9 mouse cellular contexts compared by ENCODE assay signal in the genomic region with DNA sequence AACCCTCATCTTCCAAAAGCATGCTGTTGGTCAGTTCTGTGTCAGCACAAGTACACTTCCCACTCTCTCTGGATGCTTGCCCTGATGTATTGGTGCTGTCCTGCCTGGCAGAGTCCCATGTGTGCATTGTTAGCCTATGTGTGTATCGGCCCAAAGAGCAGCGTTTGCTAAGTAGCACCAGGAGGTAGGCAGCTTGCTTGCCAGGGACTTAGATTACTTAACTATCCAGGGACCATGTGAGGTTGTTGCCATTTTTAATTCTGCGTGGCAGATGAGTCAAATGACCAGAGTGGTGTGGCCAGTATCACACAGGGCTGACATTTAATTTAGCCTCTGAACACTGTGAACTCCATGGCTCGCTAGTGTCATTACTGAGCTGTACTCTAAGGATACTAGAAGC.
"Had no signal": no experiment of that assay in that cellular context is flagged by ENCODE, and none has a peak within 500 bp of the region (broad histone marks: within the 10 kb centered on the region; RNA-seq: fewer than 3 reads in every experiment).

No protein-coding gene starts in this region.

- DNase-seq: kidney, postnatal 10 days; kidney, postnatal 4 days; liver; liver, embryonic 13.5 days; liver, postnatal 0 days; lung, postnatal 14 days; midbrain, embryonic 14.5 days; thymus, adult 18-20 months; thymus, postnatal 14 days had no signal

- ATAC-seq: liver, postnatal 0 days had no signal
